Mouse (Mus musculus): ENCODE measurements around the gene Hhipl1.

DNA sequence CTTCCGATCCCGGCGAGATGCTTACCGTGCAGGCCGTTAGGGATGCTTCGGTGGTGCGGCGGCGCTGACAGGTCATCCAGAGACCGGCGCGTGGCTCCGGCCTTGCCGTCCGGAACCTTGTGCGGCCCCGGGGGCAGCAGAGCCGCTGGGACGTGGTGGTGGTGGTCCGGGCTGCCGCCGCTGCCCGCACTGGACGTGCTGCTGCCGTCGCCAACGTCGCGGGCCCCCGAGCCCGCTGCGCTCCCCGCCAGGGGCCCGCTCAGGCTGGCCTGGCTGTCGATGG lies 31.8 kb upstream of the Hhipl1 start:
- TF ChIP-seq CTCF (IDR thresholded peaks at IDR 0.05; ENCODE audit: control insufficient read depth, insufficient read depth, insufficient read length) (no peak), CEBPB (IDR thresholded peaks at IDR 0.05; ENCODE audit: low read depth) (no peak)
